Mouse (Mus musculus) megakaryocyte, embryonic 14.5 days (primary cell): ENCODE measurements around the gene Rtca. TPM values are rescaled to one million over a fixed set of nuclear protein-coding genes. Genes with fewer than 3 reads are reported as not detected.

ENCODE experiments used
- H3K27me3 ChIP-seq: replicated peaks from 2 replicates; pipeline ENCODE3; 2012; ENCODE audit warnings: inconsistent platforms
- H3K36me3 ChIP-seq: replicated peaks from 2 replicates; pipeline ENCODE3; 2012; ENCODE audit warnings: low read length, inconsistent platforms, mixed read lengths
- H3K4me1 ChIP-seq: 2 replicates; pipeline ENCODE4 v1.6.1; 2012; ENCODE audit warnings: inconsistent platforms
- H3K4me3 ChIP-seq: replicated peaks from 2 replicates; pipeline ENCODE3; 2012; ENCODE audit warnings: moderate library complexity, mild to moderate bottlenecking, inconsistent platforms
- H3K9me3 ChIP-seq: 2 replicates; pipeline ENCODE4 v1.6.1; 2012; ENCODE audit warnings: inconsistent platforms
- FLI1 ChIP-seq: IDR thresholded peaks from 2 replicates; pipeline ENCODE4 v1.6.1; 2012; ENCODE audit warnings: low read length, inconsistent platforms, mixed read lengths
- GATA1 ChIP-seq: IDR thresholded peaks from 3 replicates; pipeline ENCODE4 v1.6.1; 2012; ENCODE audit warnings: mixed read lengths, low read length, inconsistent platforms, borderline replicate concordance
- polyA plus RNA-seq: library from polyadenylated mRNA; stranded (reverse); fragments of >175 nt; gene quantifications from 2 replicates; pipeline ENCODE4 v1.2.3, GENCODE M21; 2012; ENCODE audit warnings: low replicate concordance; ENCODE audit not compliant: insufficient read depth

Gene Rtca
- polyA plus RNA-seq, 1 experiment: 44.2 TPM

DNA sequence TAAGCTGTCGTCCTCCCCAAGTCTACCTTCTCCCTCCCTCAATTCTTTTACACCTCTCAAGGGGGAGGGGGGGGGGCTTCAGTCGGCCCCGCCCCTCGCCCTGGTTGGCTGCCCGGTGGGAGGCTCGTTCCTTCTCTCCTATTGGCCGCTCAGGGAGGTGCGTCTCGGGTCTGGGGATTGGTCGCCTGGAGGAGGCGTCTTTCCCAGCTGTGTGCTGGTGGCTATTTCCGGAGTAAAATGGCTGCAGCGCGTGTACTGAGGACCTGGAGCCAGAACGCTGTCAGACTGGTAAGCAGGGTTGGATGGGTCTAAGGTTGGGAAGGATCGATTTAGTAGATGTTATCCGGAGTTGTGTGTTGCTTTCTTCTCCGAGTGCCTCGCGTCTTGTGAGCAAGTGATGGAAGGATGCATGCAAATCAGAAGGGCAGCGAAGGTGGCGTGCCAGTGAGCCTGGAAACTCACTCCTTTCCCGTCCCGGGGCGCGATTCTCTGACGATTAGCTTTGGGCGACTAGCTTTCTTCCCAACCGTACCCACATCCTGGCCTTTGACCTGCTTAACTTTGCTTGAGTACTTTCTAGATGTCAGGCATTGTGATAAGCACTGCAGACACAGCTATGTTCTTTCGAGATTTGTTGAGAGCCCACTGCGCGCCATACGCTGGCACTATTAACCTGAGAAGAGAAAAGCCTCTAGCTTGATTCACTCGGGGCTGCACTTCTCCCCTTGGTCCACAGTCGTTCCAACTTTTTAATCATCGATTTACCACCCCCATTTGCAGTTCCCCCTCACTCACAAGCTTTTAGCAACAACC lies 5.1 kb upstream of the Rtca start, which contains the start of gene Dbt:
Gene Dbt, plus strand, starts transcription at position 167 of the 813 bp plus-strand sequence.
- Histone ChIP-seq H3K4me1 (peaks cover 51% of the 10 kb centered on the region), H3K4me3 (peak within 1 kb of the TSS; percentile 96), H3K9me3 (no peaks in the 10 kb centered on the region), H3K27me3 (no peaks in the 10 kb centered on the region), H3K36me3 (peaks cover 15% of the 10 kb centered on the region)
- TF ChIP-seq GATA1 (no peak), FLI1 (no peak)

DNA sequence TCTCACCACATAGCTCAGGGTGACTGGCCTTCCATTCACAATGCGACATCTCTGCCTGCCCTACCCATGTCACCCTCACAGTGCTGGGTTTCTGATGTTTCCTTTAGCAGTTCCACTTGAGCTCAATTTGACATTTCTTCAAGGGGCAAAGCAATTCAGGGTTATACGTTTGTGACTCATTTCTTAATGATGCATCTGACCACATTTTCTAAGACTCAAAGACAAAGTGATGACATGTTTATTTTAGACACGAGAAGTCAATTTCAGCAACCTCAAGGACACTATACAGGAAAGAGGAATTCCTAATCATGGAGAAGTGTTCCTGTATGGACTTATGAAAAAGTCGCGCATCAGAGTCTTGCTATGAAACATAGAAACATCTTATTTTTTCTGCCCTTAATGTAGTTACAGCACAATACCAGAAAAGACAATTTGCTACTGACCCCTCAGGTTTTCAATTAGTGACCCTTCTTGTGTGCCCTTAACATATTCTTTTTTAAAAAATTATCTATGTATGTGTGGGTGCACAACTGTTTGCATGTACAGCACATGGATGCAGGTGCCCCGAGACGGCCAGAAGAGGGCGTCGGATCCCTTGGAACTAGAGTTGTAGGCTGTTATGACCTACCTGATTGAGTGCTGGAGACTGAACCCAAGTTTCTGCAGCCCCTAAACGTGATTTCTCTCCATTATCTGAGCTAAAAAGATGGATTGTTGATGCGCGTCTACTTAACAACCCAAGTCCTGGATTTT lies 4.3 kb upstream of the Rtca start:
- peaks cover 11% of the 10 kb centered on the region for H3K36me3 ChIP-seq
- H3K27me3 ChIP-seq: no peaks in the 10 kb centered on the region
- peaks cover 48% of the 10 kb centered on the region for H3K4me1 ChIP-seq
- H3K4me3 ChIP-seq: peak overlapping the region; percentile 96
- TF ChIP-seq FLI1 (no peak), GATA1 (no peak)
- H3K9me3 ChIP-seq: no peaks in the 10 kb centered on the region

DNA sequence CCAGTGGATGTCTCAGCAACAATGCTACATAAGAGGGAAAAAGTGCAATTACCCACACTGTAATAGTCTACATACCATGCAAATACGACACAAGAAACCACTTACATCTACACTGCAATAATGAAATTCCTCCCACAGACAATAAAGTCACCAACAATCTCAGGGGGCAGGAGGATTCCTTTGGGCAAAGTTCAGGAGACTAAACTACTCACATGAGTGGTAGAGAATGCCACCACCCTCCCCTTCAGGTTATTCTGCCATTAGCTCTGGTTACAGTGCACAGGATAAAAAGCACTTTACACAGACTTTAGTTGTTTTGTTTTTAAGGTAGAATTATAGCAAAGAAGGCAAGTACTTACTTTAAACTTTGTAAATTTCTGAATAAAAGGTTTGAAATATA lies 12.3 kb downstream of the Rtca start:
- Histone ChIP-seq H3K4me1 (peaks cover 3% of the 10 kb centered on the region; the same call in 1 of the 2 replicates), H3K9me3 (no peaks in the 10 kb centered on the region), H3K4me3 (no peak overlapping the region), H3K36me3 (peaks cover 97% of the 10 kb centered on the region), H3K27me3 (no peaks in the 10 kb centered on the region)
- TF ChIP-seq GATA1: no peak
- TF ChIP-seq FLI1: no peak

GRCm38 (mm10) chr3:116493658-116494057 lies 14.3 kb downstream of the Rtca start:
- Histone ChIP-seq H3K9me3 (no peaks in the 10 kb centered on the region), H3K36me3 (peaks cover 98% of the 10 kb centered on the region), H3K27me3 (no peaks in the 10 kb centered on the region), H3K4me1 (peaks cover 3% of the 10 kb centered on the region; the same call in 1 of the 2 replicates), H3K4me3 (no peak overlapping the region)
- no peak for TF ChIP-seq GATA1
- TF ChIP-seq FLI1: no peak

DNA sequence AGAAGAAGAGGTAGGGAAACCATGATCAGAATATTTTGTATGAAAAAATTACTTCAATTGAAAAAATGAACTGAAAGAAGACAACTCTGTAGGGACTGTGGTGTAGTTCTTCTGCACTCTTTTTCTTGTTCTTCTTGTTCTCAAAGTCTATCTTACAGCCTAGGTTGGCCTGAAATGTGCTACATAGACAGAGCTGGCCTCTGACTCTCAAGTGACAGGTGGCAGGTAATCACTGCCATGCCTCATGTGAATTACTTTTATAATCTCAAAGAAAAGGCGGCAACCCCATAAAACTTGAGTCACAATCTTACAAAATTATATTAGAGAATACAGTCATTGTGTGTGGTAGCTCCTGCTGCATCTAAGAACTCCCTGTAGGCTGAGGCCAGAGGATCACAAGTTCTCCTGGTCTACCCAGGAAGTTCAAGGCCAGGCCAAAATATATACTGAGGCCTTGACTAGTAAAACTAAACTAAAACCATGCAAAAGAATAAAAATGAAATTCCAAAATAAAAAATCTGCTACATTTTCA lies 16.0 kb downstream of the Rtca start:
- Histone ChIP-seq H3K27me3 (no peaks in the 10 kb centered on the region), H3K4me1 (peaks cover 3% of the 10 kb centered on the region; the same call in 1 of the 2 replicates), H3K36me3 (peaks cover 95% of the 10 kb centered on the region), H3K9me3 (no peaks in the 10 kb centered on the region), H3K4me3 (no peak overlapping the region)
- TF ChIP-seq FLI1 (no peak), GATA1 (no peak)

DNA sequence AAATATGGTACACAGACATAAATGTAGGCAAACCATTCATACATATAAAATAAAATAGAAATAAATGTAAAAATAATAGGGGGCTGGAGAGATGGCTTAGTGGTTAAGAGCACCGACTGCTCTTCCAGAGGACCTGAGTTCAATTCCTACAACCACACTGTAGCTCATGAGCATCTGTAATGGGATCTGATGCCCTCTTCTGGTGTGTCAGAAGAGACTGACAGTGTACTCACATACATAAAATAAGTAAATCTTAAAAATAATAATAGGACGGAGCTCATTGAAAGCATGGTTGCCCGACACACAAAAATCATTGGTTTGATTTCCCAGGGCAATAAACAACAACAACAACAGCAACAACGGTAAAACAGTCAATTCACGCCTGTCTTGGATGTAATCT lies 17.1 kb downstream of the Rtca start:
- TF ChIP-seq FLI1: no peak
- no peak for TF ChIP-seq GATA1
- H3K4me3 ChIP-seq: no peak overlapping the region
- H3K4me1 ChIP-seq: peaks cover 11% of the 10 kb centered on the region; the same call in 1 of the 2 replicates
- peaks cover 85% of the 10 kb centered on the region for H3K36me3 ChIP-seq
- no peaks in the 10 kb centered on the region for H3K27me3 ChIP-seq
- no peaks in the 10 kb centered on the region for H3K9me3 ChIP-seq

- no peaks in the 10 kb centered on the region for H3K9me3 ChIP-seq
- peaks cover 10% of the 10 kb centered on the region for H3K36me3 ChIP-seq
- H3K4me3 ChIP-seq: no peak overlapping the region
- TF ChIP-seq GATA1 (no peak), FLI1 (no peak)
- H3K4me1 ChIP-seq: peaks cover 38% of the 10 kb centered on the region
- H3K27me3 ChIP-seq: peaks cover 1% of the 10 kb centered on the region
These were observed 24.7 kb downstream of the Rtca start for GRCm38 (mm10) chr3:116483271-116483670.

- Histone ChIP-seq H3K36me3 (peaks cover 5% of the 10 kb centered on the region), H3K27me3 (peaks cover 1% of the 10 kb centered on the region)
- TF ChIP-seq FLI1 (no peak), GATA1 (no peak)
These were observed 25.3 kb downstream of the Rtca start for GRCm38 (mm10) chr3:116482724-116483123.

DNA sequence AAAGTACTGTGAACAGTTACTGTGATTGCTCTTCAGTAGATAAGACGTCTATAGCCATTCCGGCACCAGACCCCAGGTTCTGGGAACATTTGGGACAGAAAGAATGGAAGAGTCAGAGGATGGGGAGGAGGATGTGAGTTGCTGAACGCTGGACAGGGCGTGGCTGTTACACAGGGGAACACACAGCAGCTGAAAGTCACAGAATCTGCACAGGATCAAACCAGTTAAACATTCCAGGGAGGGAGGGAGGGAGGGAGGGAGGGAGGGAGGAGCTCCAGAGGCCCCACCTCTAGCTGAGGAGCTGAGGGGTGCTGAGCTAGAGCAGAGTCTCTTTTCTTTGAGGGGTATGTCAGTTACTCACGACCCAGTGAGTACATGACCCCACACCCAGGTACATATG lies 27.1 kb downstream of the Rtca start:
- Histone ChIP-seq H3K4me3 (no peak overlapping the region), H3K36me3 (no peaks in the 10 kb centered on the region), H3K9me3 (no peaks in the 10 kb centered on the region), H3K4me1 (peaks cover 38% of the 10 kb centered on the region), H3K27me3 (peaks cover 1% of the 10 kb centered on the region)
- TF ChIP-seq FLI1 (no peak), GATA1 (no peak)

More at GRCm38 (mm10) chr3:116482724-116483123, 25.3 kb downstream of the Rtca start:
- no peaks in the 10 kb centered on the region for H3K9me3 ChIP-seq
- peaks cover 38% of the 10 kb centered on the region for H3K4me1 ChIP-seq
- no peak overlapping the region for H3K4me3 ChIP-seq
